Mouse (Mus musculus) heart, embryonic 14.5 days (tissue): Measurements from ENCODE around the gene Sall2. TPM values are rescaled to one million over a fixed set of nuclear protein-coding genes. Genes with fewer than 3 reads are reported as not detected.

Experiments
- ATAC-seq: fragments of 200-750 bp; cut with Nextera tagmentation; 2 replicates; pipeline ENCODE4 v1.8.0; 2017; ENCODE audit warnings: low read depth, moderate TSS enrichment; ENCODE audit not compliant: insufficient number of reproducible peaks, insufficient read depth, low FRiP score
- H3K27ac ChIP-seq, 2 experiments: fragments of 200-500 bp in 1 of 2; fragments of 300-500 bp in 1 of 2; sonication (generic) in 1 of 2; replicated peaks in 1 of 2; 2 replicates each; pipeline ENCODE4 v1.5.1; 2012 to 2014; ENCODE audit warnings: low read depth in 2 of 2, low read length in 2 of 2, control low read depth in 1 of 2, mild to moderate bottlenecking in 1 of 2, mixed read lengths in 1 of 2; ENCODE audit not compliant: control insufficient read depth in 1 of 2, insufficient read depth in 1 of 2
- H3K27me3 ChIP-seq: fragments of 300-500 bp; sonication (generic); 2 replicates; pipeline ENCODE4 v1.6.1; 2014; ENCODE audit warnings: mild to moderate bottlenecking, low read length, control low read depth; ENCODE audit not compliant: control insufficient read depth, insufficient read depth
- H3K36me3 ChIP-seq: fragments of 300-500 bp; sonication (generic); 2 replicates; pipeline ENCODE4 v1.6.1; 2014; ENCODE audit warnings: mild to moderate bottlenecking, control low read depth, low read length, mixed read lengths; ENCODE audit not compliant: control insufficient read depth, insufficient read depth
- H3K4me1 ChIP-seq, 2 experiments: fragments of 200-500 bp in 1 of 2; fragments of 300-500 bp in 1 of 2; sonication (generic) in 1 of 2; 2 replicates each; pipeline ENCODE4 v1.6.1; 2012 to 2014; ENCODE audit warnings: low read length in 2 of 2, control low read depth in 1 of 2, mixed read lengths in 1 of 2; ENCODE audit not compliant: control insufficient read depth in 2 of 2, insufficient read depth in 2 of 2
- H3K4me2 ChIP-seq: fragments of 300-500 bp; sonication (generic); 2 replicates; pipeline ENCODE4 v1.6.1; 2014; ENCODE audit warnings: mild to moderate bottlenecking, low read length
- H3K4me3 ChIP-seq, 2 experiments: fragments of 200-500 bp in 1 of 2; fragments of 300-500 bp in 1 of 2; sonication (generic) in 1 of 2; 2 replicates each; pipeline ENCODE4 v1.5.1; 2012 to 2014; ENCODE audit warnings: low read length in 2 of 2, mild to moderate bottlenecking in 2 of 2, control low read depth in 1 of 2, low read depth in 1 of 2, moderate library complexity in 1 of 2; ENCODE audit not compliant: control insufficient read depth in 1 of 2, insufficient read depth in 1 of 2
- H3K9ac ChIP-seq: fragments of 300-500 bp; sonication (generic); 2 replicates; pipeline ENCODE4 v1.6.1; 2014; ENCODE audit warnings: mild to moderate bottlenecking, low read length
- H3K9me3 ChIP-seq: fragments of 300-500 bp; sonication (generic); 2 replicates; pipeline ENCODE4 v1.6.1; 2016; ENCODE audit warnings: low read length, control low read depth; ENCODE audit not compliant: control insufficient read depth
- WGBS: fragments of 180-500 bp; shearing (Covaris S2); extraction: QIAGEN DNeasy Blood & Tissue Kit; methylation state at CpG from one replicate; pipeline ENCODE4 v1.1.7; 2014; 5-methylcytosine and 5-hydroxymethylcytosine counted together
- polyA plus RNA-seq: library from polyadenylated mRNA; unstranded; fragments of >200 nt; fragmentation: Nextera tagmentation; extraction: Ambion mirVana; gene quantifications from 2 replicates; pipeline ENCODE4 v1.2.1, GENCODE M21; 2014

Sall2 gene
- 6.0 and 6.2 TPM in 2 replicates for polyA plus RNA-seq

GRCm38 (mm10) chr14:52327910-52328812 lies at the start of gene Sall2:
Gene Sall2 (minus strand): TSS chr14:52328762.
- H3K4me3 ChIP-seq: peak within 1 kb of the TSS; percentile 47
- no peak within 1 kb of the TSS for H3K27ac ChIP-seq
- WGBS: under 1% methylated on average over 26 of the region's 26 CpGs
- no peak for ATAC-seq
- no peaks in the 10 kb centered on the region for H3K9me3 ChIP-seq
- no peaks in the 10 kb centered on the region for H3K36me3 ChIP-seq
- H3K9ac ChIP-seq: peak within 1 kb of the TSS; percentile 50; the same call in 1 of the 2 replicates
- H3K4me2 ChIP-seq: peak within 1 kb of the TSS; percentile 85
- peaks cover 38% of the 10 kb centered on the region for H3K27me3 ChIP-seq
- H3K4me1 ChIP-seq: peaks cover 2 to 6% of the 10 kb centered on the region in 2 experiments; a peak in 3 of 4 replicates

GRCm38 (mm10) chr14:52368741-52369140 lies 40.2 kb upstream of the Sall2 start:
- WGBS: 85% methylated on average over 3 of the region's 3 CpGs
- Histone ChIP-seq H3K4me1 (no peaks in the 10 kb centered on the region), H3K36me3 (no peaks in the 10 kb centered on the region), H3K4me2 (no peak overlapping the region), H3K27me3 (no peaks in the 10 kb centered on the region), H3K27ac (no peak overlapping the region), H3K4me3 (no peak overlapping the region), H3K9ac (no peak overlapping the region), H3K9me3 (no peaks in the 10 kb centered on the region)
- no peak for ATAC-seq

DNA sequence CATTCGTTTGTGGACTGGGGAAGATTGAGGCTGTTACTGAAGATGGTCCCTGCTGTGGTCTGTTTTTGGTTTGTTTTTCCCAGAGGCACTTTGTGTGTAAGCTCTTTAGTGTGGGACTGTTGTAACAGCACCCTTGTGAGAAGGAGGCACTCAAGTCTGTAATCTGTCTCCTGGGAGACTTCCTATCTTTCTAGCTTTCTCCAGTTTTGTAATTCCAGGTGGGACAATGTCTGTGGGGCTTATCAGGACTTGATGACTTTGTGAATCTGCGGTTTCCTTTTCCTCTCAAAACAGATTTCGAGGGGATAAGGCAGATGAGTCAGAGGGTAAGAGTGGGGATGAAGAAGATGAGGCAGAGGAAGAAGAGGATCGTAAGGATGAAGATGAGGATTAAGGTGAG lies 27.7 kb upstream of the Sall2 start, which contains the start of gene Olfr1513:
TSS of gene Olfr1513 (minus strand) at position 101 of the 400 bp plus-strand sequence.
- Histone ChIP-seq H3K9me3 (no peaks in the 10 kb centered on the region), H3K27ac (no peak within 1 kb of the TSS), H3K4me1 (no peaks in the 10 kb centered on the region), H3K4me2 (no peak within 1 kb of the TSS), H3K4me3 (no peak within 1 kb of the TSS), H3K27me3 (no peaks in the 10 kb centered on the region), H3K36me3 (no peaks in the 10 kb centered on the region), H3K9ac (no peak within 1 kb of the TSS)
- 60% methylated on average over 4 of the region's 4 CpGs for WGBS
- ATAC-seq: no peak

DNA sequence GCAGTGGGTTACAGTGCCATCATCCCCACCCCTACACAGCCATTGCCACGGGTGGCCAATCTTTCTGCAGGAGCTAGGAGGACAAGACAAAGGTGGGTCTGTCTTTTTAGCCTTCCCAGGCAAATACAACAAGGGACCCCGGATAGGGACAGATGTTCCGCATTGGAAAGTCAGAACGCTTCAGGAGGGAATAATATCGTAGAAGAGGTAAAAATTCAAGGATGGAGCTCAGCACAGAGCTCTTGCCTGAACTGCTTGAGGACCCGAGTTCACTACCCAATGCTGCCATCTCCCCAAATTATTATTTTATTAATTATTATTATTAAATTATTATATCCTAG lies 10.9 kb upstream of the Sall2 start:
- ATAC-seq: no peak
- no peak overlapping the region for H3K4me2 ChIP-seq
- H3K9ac ChIP-seq: no peak overlapping the region
- H3K36me3 ChIP-seq: no peaks in the 10 kb centered on the region
- no peaks in the 10 kb centered on the region for H3K4me1 ChIP-seq
- H3K4me3 ChIP-seq: no peak overlapping the region
- no peak overlapping the region for H3K27ac ChIP-seq
- 0 out of 2 replicates have a peak, but pooled peaks cover 2% of the 10 kb centered on the region for H3K9me3 ChIP-seq
- 64% methylated on average over 6 of the region's 6 CpGs for WGBS
- no peaks in the 10 kb centered on the region for H3K27me3 ChIP-seq

DNA sequence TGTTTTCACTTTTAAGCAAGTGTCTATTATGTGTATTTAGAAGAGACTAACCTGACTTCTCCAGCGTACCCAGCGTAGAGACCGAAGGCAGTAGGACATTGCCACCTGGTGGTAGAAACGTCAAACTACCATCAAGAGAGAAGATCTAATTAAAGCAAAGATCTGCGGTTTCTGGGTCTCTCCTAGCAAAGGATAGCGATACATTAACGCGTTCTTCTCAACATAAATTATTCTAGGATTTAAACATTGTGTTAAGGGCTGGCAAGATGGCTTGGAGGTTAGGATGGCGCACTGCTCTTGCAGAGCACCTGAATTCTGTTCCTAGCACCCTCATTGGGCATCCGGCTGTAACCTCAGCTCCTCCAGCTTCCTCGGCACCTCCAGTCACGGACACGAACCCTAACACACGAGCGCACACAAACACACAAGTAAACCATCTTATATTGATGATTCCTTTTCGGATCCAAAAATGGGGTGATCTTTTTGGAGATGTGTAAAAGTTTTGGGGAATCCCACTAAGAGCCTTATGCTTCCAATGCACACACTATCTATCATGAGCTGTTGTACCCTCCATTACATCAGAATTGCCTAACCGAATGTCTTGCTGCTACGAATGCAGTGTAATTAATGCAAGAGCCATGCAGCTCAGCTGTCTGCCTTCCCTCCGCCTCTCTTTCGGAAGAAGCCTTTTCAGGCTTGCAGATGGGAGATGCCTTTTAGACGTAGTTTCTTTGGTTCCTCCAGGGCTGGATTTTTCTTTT lies 10.4 kb upstream of the Sall2 start:
- WGBS: 28% methylated on average over 21 of the region's 21 CpGs
- Histone ChIP-seq H3K9ac (no peak overlapping the region), H3K27ac (no peak overlapping the region), H3K27me3 (no peaks in the 10 kb centered on the region), H3K4me2 (0 out of 2 replicates have a peak overlapping the region, but pooled peaks have one; percentile 1), H3K36me3 (no peaks in the 10 kb centered on the region), H3K4me1 (no peaks in the 10 kb centered on the region), H3K4me3 (no peak overlapping the region), H3K9me3 (no peaks in the 10 kb centered on the region)
- no peak for ATAC-seq

DNA sequence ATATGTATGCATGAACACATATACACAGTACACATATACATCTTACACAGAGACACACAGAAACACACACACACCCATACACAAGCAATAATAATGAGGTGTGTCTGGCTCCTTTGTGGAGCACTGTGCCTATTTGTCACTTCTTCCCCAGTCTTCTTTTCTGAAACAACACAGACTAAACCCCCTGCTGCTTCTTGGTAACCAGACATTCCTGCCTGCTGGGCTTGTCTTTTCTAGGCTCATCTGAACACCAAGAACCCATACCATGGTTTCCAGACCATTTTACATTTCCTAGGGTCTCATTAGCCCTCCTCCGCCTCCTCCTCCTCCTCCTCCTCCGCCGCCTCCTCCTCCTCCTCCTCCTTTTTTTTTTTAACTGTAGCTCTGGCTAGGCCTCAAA lies 3.6 kb upstream of the Sall2 start:
- H3K4me3 ChIP-seq: no peak overlapping the region
- WGBS: 70% methylated on average over 3 of the region's 3 CpGs
- ATAC-seq: no peak
- H3K36me3 ChIP-seq: no peaks in the 10 kb centered on the region
- H3K4me2 ChIP-seq: no peak overlapping the region
- H3K9me3 ChIP-seq: no peaks in the 10 kb centered on the region
- no peak overlapping the region for H3K9ac ChIP-seq
- H3K27ac ChIP-seq: no peak overlapping the region
- peaks cover 2 to 6% of the 10 kb centered on the region in 2 experiments; a peak in 2 of 4 replicates for H3K4me1 ChIP-seq
- H3K27me3 ChIP-seq: peaks cover 32% of the 10 kb centered on the region

DNA sequence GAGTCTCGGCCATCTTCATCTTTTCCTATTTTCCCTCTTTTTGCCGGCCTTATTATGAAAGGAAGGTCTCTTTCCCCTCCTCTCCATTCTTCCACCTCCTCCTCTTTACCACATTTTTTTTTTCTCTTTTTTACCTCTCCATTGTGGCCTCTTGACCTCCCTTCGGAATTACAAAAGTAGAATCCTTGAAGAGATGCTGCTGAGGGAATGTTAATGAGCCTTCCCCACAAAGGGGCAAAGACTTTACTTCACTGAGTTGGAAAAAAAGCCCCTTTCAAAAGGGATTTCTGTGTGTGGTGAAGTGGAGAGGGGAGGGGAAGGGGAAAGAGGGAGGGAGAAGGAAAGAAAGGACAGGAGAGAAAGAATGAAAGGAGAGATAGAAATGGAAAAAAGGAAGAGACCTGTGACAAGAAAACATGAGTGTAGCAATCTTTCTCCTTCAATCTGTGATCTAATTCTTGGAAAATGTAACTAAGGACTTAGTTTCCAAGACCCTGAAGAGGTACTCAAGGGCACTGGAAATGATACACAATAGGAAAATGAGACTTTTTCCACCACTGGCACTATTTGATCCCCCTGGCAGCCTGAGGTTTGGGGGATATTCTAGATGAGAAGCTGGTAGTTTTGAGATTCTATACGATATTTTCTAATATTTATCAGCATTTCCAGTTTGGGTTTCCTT lies 2.6 kb upstream of the Sall2 start:
- 28% methylated on average over 4 of the region's 4 CpGs for WGBS
- no peaks in the 10 kb centered on the region for H3K36me3 ChIP-seq
- no peak overlapping the region for H3K9ac ChIP-seq
- H3K27me3 ChIP-seq: peaks cover 38% of the 10 kb centered on the region
- no peaks in the 10 kb centered on the region for H3K9me3 ChIP-seq
- ATAC-seq: no peak
- no peak overlapping the region for H3K4me3 ChIP-seq
- H3K27ac ChIP-seq: no peak overlapping the region
- H3K4me2 ChIP-seq: no peak overlapping the region
- H3K4me1 ChIP-seq: peaks cover 2 to 6% of the 10 kb centered on the region in 2 experiments; a peak in 3 of 4 replicates
